ENCODE assay signal across 10 mouse cellular contexts in the genomic region with DNA sequence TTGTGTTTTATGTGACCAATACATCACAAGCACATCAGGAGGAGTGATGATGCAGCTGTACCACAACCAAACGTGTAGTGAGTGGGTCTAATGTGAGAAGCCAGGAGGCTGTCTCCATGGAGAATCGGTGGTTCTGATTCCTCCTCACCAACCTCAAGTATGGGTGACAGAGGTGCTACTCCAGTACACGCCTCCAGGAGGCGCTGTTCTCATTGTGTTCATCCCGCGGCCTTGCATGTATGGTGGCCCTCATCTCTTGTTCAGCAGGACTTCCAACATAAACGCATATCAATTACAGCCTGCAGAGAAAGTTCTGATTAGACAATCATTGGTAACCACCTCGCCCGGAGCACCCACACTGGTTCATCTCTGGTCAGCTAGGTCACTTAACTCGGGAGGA. TPM values are rescaled to one million over a fixed set of nuclear protein-coding genes. Genes with fewer than 3 reads are reported as not detected.
DNase-seq lines count a peak whose midpoint lies in the region; ATAC-seq and TF ChIP-seq lines count a peak whose summit lies in the region.
"Had no signal": no experiment of that assay in that cellular context is flagged by ENCODE, and none has a peak within 500 bp of the region (broad histone marks: within the 10 kb centered on the region; RNA-seq: fewer than 3 reads in every experiment).

No protein-coding gene starts in this region.

- 57% methylated on average over 10 of the region's 10 CpGs for WGBS in kidney, embryonic 16.5 days
- 50% methylated on average over 10 of the region's 10 CpGs for WGBS in limb, embryonic 10.5 days

- H3K9me3 ChIP-seq in kidney, embryonic 16.5 days (ENCODE audit: low read length) = no peaks in the 10 kb centered on the region
- H3K9me3 ChIP-seq in G1E (replicated peaks) = no peaks in the 10 kb centered on the region
- H3K9me3 ChIP-seq in limb, embryonic 10.5 days (replicated peaks) = no peaks in the 10 kb centered on the region
- H3K9me3 ChIP-seq: liver, embryonic 15.5 days had no signal

- no peak overlapping the region for H3K9ac ChIP-seq in kidney, embryonic 16.5 days (replicated peaks; ENCODE audit: low read length)
- H3K9ac ChIP-seq: liver, embryonic 15.5 days had no signal

- peak; percentile 90 for TF ChIP-seq CTCF in G1E (IDR thresholded peaks at IDR 0.05; ENCODE audit: low read depth, low read length)

- peaks cover 10% of the 10 kb centered on the region for H3K4me1 ChIP-seq in kidney, embryonic 16.5 days (ENCODE audit: insufficient read depth, low read length)
- peaks cover 4% of the 10 kb centered on the region; the same call in 1 of the 2 replicates for H3K4me1 ChIP-seq in G1E (ENCODE audit: insufficient read depth, low read depth, low read length)
- H3K4me1 ChIP-seq in limb, embryonic 10.5 days = peaks cover 9% of the 10 kb centered on the region

- H3K36me3 ChIP-seq in kidney, embryonic 16.5 days (ENCODE audit: insufficient read depth, low read length) = no peaks in the 10 kb centered on the region
- H3K36me3 ChIP-seq in G1E (replicated peaks) = no peaks in the 10 kb centered on the region
- no peaks in the 10 kb centered on the region for H3K36me3 ChIP-seq in limb, embryonic 10.5 days
- H3K36me3 ChIP-seq: liver, embryonic 15.5 days had no signal

- H3K27ac ChIP-seq in kidney, embryonic 16.5 days (ENCODE audit: low read length) = no peak overlapping the region
- H3K27ac ChIP-seq in limb, embryonic 10.5 days = no peak overlapping the region
- H3K27ac ChIP-seq: liver, embryonic 15.5 days had no signal

- DNase-seq in kidney, adult 11 months = peak; percentile 23
- peak; percentile 26 for DNase-seq in G1E (ENCODE audit: low spot score)
- DNase-seq in limb, embryonic 10.5 days (ENCODE audit: low spot score) = peak; percentile 54
- DNase-seq in spleen, adult 12 weeks (ENCODE audit: low spot score) = peak; percentile 32
- no peak for DNase-seq in left cerebral cortex, adult 8-10 months (ENCODE audit: low spot score in 2 of 2)
- no peak for DNase-seq in frontal cortex, postnatal 25 days (ENCODE audit: low spot score in 2 of 2)

- ATAC-seq in kidney, embryonic 16.5 days (ENCODE audit: low FRiP score, low TSS enrichment) = no peak
- ATAC-seq in G1E (ENCODE audit: extremely low read depth, insufficient number of reproducible peaks, low FRiP score, poor library complexity, severe bottlenecking) = peak; percentile 22
- ATAC-seq in common myeloid progenitor, adult 5-6 weeks (replicated peaks; ENCODE audit: low read depth, poor library complexity, severe bottlenecking) = peak; percentile 71

- no peak overlapping the region for H3K4me2 ChIP-seq in kidney, embryonic 16.5 days (replicated peaks; ENCODE audit: low read depth, low read length)
- H3K4me2 ChIP-seq: liver, embryonic 15.5 days had no signal

- no peak overlapping the region for H3K4me3 ChIP-seq in kidney, embryonic 16.5 days (ENCODE audit: low read length)
- H3K4me3 ChIP-seq in G1E (ENCODE audit: low read depth, low read length) = no peak overlapping the region
- H3K4me3 ChIP-seq in limb, embryonic 10.5 days = no peak overlapping the region
- H3K4me3 ChIP-seq: erythroblast, embryonic 14.5 days; liver, embryonic 15.5 days had no signal

- H3K27me3 ChIP-seq in kidney, embryonic 16.5 days (ENCODE audit: insufficient read depth, low read length) = no peaks in the 10 kb centered on the region
- peaks cover 38% of the 10 kb centered on the region for H3K27me3 ChIP-seq in G1E (ENCODE audit: insufficient read depth, low read length)
- H3K27me3 ChIP-seq in limb, embryonic 10.5 days (ENCODE audit: low read depth, poor library complexity, severe bottlenecking) = peaks cover 23% of the 10 kb centered on the region

RNA-seq across cellular contexts. Expression of a gene that starts 12.9 kb away (rescaled TPM):
- 59.9 and 63.5 TPM in 2 replicates for polyA plus RNA-seq in kidney, embryonic 16.5 days (2015; fragmentation: Nextera tagmentation; extraction: Ambion mirVana)
- total RNA-seq in G1E (2014; fragmentation: Nextera tagmentation) = 81.9 and 84.2 TPM in 2 replicates
- 175 and 182 TPM in 2 replicates for total RNA-seq in G1E (2017)
- 31.4 and 33.5 TPM in 2 replicates for polyA plus RNA-seq in G1E (2012)
- total RNA-seq in common myeloid progenitor, adult 5-6 weeks (2017) = 163 and 164 TPM in 2 replicates
- 64.9 and 84.6 TPM in 2 replicates for polyA plus RNA-seq in limb, embryonic 10.5 days (2016; fragmentation: Nextera tagmentation; extraction: Ambion mirVana)
- total RNA-seq in left cerebral cortex, adult 8-10 months (2022) = 10 to 100 TPM; 17.4 to 21.8 (median 18.4) TPM

RNA-seq across cellular contexts. Expression of a gene that starts 26.0 kb away (rescaled TPM):
- not detected in 2 replicates for polyA plus RNA-seq in kidney, embryonic 16.5 days (2015; fragmentation: Nextera tagmentation; extraction: Ambion mirVana)
- total RNA-seq in G1E (2014; fragmentation: Nextera tagmentation) (not detected in 2 replicates), G1E (2017) (not detected in 2 replicates)
- polyA plus RNA-seq in G1E (2012) = not detected in 2 replicates
- total RNA-seq in common myeloid progenitor, adult 5-6 weeks (2017) = not detected in 2 replicates
- polyA plus RNA-seq in limb, embryonic 10.5 days (2016; fragmentation: Nextera tagmentation; extraction: Ambion mirVana) = not detected in 2 replicates
- total RNA-seq in left cerebral cortex, adult 8-10 months (2022) = not detected
- polyA plus RNA-seq: erythroblast, embryonic 14.5 days; liver, embryonic 15.5 days had no signal

Comparison
In these comparisons a context has a peak if more than half of its experiments do, and no peak if none do; other contexts are left out.
1. DNase-seq: peak in kidney, adult 11 months (single experiment), G1E (single experiment), limb, embryonic 10.5 days (single experiment) and spleen, adult 12 weeks (single experiment); none in left cerebral cortex, adult 8-10 months (0 of 2) and frontal cortex, postnatal 25 days (0 of 2).